Mouse (Mus musculus): ENCODE measurements around the gene Zfp81. TPM values are rescaled to one million over a fixed set of nuclear protein-coding genes. Genes with fewer than 3 reads are reported as not detected.

The Zfp81 gene
- total RNA-seq (2014; rRNA removed; ENCODE audit: low replicate concordance) = 2.3 and 5.4 TPM in 2 replicates
- 3.4 and 3.6 TPM in 2 replicates for polyA plus RNA-seq (2015; fragmentation: Nextera tagmentation; extraction: Ambion mirVana)

- no peaks in the 10 kb centered on the region for H3K27me3 ChIP-seq (ENCODE audit: control insufficient read depth, insufficient read depth, low read length)
- no peaks in the 10 kb centered on the region for H3K9me3 ChIP-seq (replicated peaks; ENCODE audit: control insufficient read depth, low read length)
- peak within 1 kb of the TSS; percentile 87 for H3K4me3 ChIP-seq (ENCODE audit: low read depth, low read length)
- H3K9ac ChIP-seq (replicated peaks; ENCODE audit: low read depth, low read length) = peak within 1 kb of the TSS; percentile 77
- H3K27ac ChIP-seq (ENCODE audit: low read depth) = peak within 1 kb of the TSS; percentile 81
- peak within 1 kb of the TSS; percentile 77 for H3K4me2 ChIP-seq (ENCODE audit: low read depth, low read length)
- H3K36me3 ChIP-seq (replicated peaks; ENCODE audit: control insufficient read depth, insufficient read depth, low read length) = no peaks in the 10 kb centered on the region
- DNase-seq (ENCODE audit: low spot score) (peak; percentile 95), ATAC-seq (ENCODE audit: insufficient read depth, low read depth) (peak; percentile 100)
- WGBS = 4% methylated on average over 47 of the region's 47 CpGs
- H3K4me1 ChIP-seq (ENCODE audit: control insufficient read depth, insufficient read depth) = no peaks in the 10 kb centered on the region
- TF ChIP-seq CTCF (IDR thresholded peaks at IDR 0.05; ENCODE audit: low read depth) (peak; percentile 4; the same call in 1 of the 2 replicates), EP300 (IDR thresholded peaks at IDR 0.05; ENCODE audit: low read depth) (no peak)
Measured at GRCm38 (mm10) chr17:33358411-33359384, at the start of gene Zfp81. TSS of gene Zfp81 (minus strand) at chr17:33358878.

- peak within 1 kb of the TSS; percentile 80 for H3K4me3 ChIP-seq (ENCODE audit: low read depth, low read length)
- H3K36me3 ChIP-seq (replicated peaks; ENCODE audit: control insufficient read depth, insufficient read depth, low read length) = no peaks in the 10 kb centered on the region
- H3K4me1 ChIP-seq (ENCODE audit: control insufficient read depth, insufficient read depth) = peaks cover 11% of the 10 kb centered on the region; the same call in 1 of the 2 replicates
- DNase-seq (ENCODE audit: low spot score) (peak; percentile 96), ATAC-seq (ENCODE audit: insufficient read depth, low read depth) (peak; percentile 99)
- H3K27ac ChIP-seq (ENCODE audit: low read depth) = peak within 1 kb of the TSS; percentile 69
- WGBS = under 1% methylated on average over 44 of the region's 44 CpGs
- peak within 1 kb of the TSS; percentile 71 for H3K4me2 ChIP-seq (ENCODE audit: low read depth, low read length)
- 0 out of 2 replicates have a peak, but pooled peaks have one; percentile 41 for TF ChIP-seq EP300 (IDR thresholded peaks at IDR 0.05; ENCODE audit: low read depth)
- TF ChIP-seq CTCF (IDR thresholded peaks at IDR 0.05; ENCODE audit: low read depth) = 0 out of 2 replicates have a peak, but pooled peaks have one; percentile 1
- H3K9ac ChIP-seq (replicated peaks; ENCODE audit: low read depth, low read length) = peak within 1 kb of the TSS; percentile 60
- no peaks in the 10 kb centered on the region for H3K9me3 ChIP-seq (replicated peaks; ENCODE audit: control insufficient read depth, low read length)
- no peaks in the 10 kb centered on the region for H3K27me3 ChIP-seq (ENCODE audit: control insufficient read depth, insufficient read depth, low read length)
Measured at GRCm38 (mm10) chr17:33394182-33395034, 35.7 kb upstream of the Zfp81 start, which contains the start of gene Zfp101. TSS of gene Zfp101 (minus strand) at chr17:33394641.

GRCm38 (mm10) chr17:33392271-33392670 lies 33.6 kb upstream of the Zfp81 start:
- Histone ChIP-seq H3K27me3 (ENCODE audit: control insufficient read depth, insufficient read depth, low read length) (no peaks in the 10 kb centered on the region), H3K36me3 (replicated peaks; ENCODE audit: control insufficient read depth, insufficient read depth, low read length) (no peaks in the 10 kb centered on the region), H3K4me3 (ENCODE audit: low read depth, low read length) (no peak overlapping the region), H3K27ac (ENCODE audit: low read depth) (no peak overlapping the region), H3K9me3 (replicated peaks; ENCODE audit: control insufficient read depth, low read length) (no peaks in the 10 kb centered on the region), H3K4me1 (ENCODE audit: control insufficient read depth, insufficient read depth) (peaks cover 11% of the 10 kb centered on the region; the same call in 1 of the 2 replicates), H3K9ac (replicated peaks; ENCODE audit: low read depth, low read length) (no peak overlapping the region), H3K4me2 (ENCODE audit: low read depth, low read length) (no peak overlapping the region)
- DNase-seq (ENCODE audit: low spot score) = no peak
- TF ChIP-seq EP300 (IDR thresholded peaks at IDR 0.05; ENCODE audit: low read depth) (no peak), CTCF (IDR thresholded peaks at IDR 0.05; ENCODE audit: low read depth) (no peak)
- WGBS = 93% methylated on average over 5 of the region's 5 CpGs
- no peak for ATAC-seq (ENCODE audit: insufficient read depth, low read depth)

- Histone ChIP-seq H3K4me2 (ENCODE audit: low read depth, low read length) (no peak overlapping the region), H3K4me3 (ENCODE audit: low read depth, low read length) (no peak overlapping the region), H3K4me1 (ENCODE audit: control insufficient read depth, insufficient read depth) (no peaks in the 10 kb centered on the region), H3K9ac (replicated peaks; ENCODE audit: low read depth, low read length) (no peak overlapping the region), H3K27ac (ENCODE audit: low read depth) (no peak overlapping the region), H3K27me3 (ENCODE audit: control insufficient read depth, insufficient read depth, low read length) (no peaks in the 10 kb centered on the region), H3K9me3 (replicated peaks; ENCODE audit: control insufficient read depth, low read length) (no peaks in the 10 kb centered on the region), H3K36me3 (replicated peaks; ENCODE audit: control insufficient read depth, insufficient read depth, low read length) (peaks cover 48% of the 10 kb centered on the region)
- TF ChIP-seq CTCF (IDR thresholded peaks at IDR 0.05; ENCODE audit: low read depth) (no peak), EP300 (IDR thresholded peaks at IDR 0.05; ENCODE audit: low read depth) (no peak)
- ATAC-seq (ENCODE audit: insufficient read depth, low read depth) = no peak
- DNase-seq (ENCODE audit: low spot score) = no peak
Measured at GRCm38 (mm10) chr17:33385705-33386104, 27.0 kb upstream of the Zfp81 start.

- Histone ChIP-seq H3K9ac (replicated peaks; ENCODE audit: low read depth, low read length) (no peak overlapping the region), H3K4me2 (ENCODE audit: low read depth, low read length) (no peak overlapping the region), H3K27ac (ENCODE audit: low read depth) (no peak overlapping the region), H3K4me1 (ENCODE audit: control insufficient read depth, insufficient read depth) (no peaks in the 10 kb centered on the region), H3K27me3 (ENCODE audit: control insufficient read depth, insufficient read depth, low read length) (no peaks in the 10 kb centered on the region), H3K4me3 (ENCODE audit: low read depth, low read length) (no peak overlapping the region), H3K9me3 (replicated peaks; ENCODE audit: control insufficient read depth, low read length) (no peaks in the 10 kb centered on the region), H3K36me3 (replicated peaks; ENCODE audit: control insufficient read depth, insufficient read depth, low read length) (no peaks in the 10 kb centered on the region)
- DNase-seq (ENCODE audit: low spot score) = no peak
- TF ChIP-seq CTCF (IDR thresholded peaks at IDR 0.05; ENCODE audit: low read depth) = no peak
- TF ChIP-seq EP300 (IDR thresholded peaks at IDR 0.05; ENCODE audit: low read depth) = no peak
- no peak for ATAC-seq (ENCODE audit: insufficient read depth, low read depth)
- WGBS = 84% methylated on average over 3 of the region's 3 CpGs
Measured at GRCm38 (mm10) chr17:33372795-33373194, 14.1 kb upstream of the Zfp81 start.

Measured in heart, postnatal 0 days (tissue).